Mouse (Mus musculus) liver, adult 2 months (tissue): ENCODE measurements around the gene Calhm3. TPM values are rescaled to one million over a fixed set of nuclear protein-coding genes. Genes with fewer than 3 reads are reported as not detected.
A peak's percentile ranks its signal among the peaks of the same experiment; 100 is the strongest.

Experiments used
- DNase-seq: peaks from one replicate; pipeline ENCODE4 v3.0.0-alpha.2; 2011; ENCODE audit warnings: low read depth, low spot score; ENCODE audit errors: extremely low read depth
- H3K27ac ChIP-seq: fragments of 200-500 bp; replicated peaks from 2 replicates; pipeline ENCODE4 v1.5.1; 2012; ENCODE audit warnings: low read depth, mild to moderate bottlenecking, control low read depth, inconsistent platforms, low read length; ENCODE audit not compliant: insufficient read depth
- H3K27me3 ChIP-seq: fragments of 200-500 bp; 2 replicates; pipeline ENCODE4 v1.6.1; 2012; ENCODE audit warnings: mild to moderate bottlenecking, moderate library complexity, low read length, inconsistent platforms; ENCODE audit not compliant: control insufficient read depth, insufficient read depth
- H3K36me3 ChIP-seq: fragments of 200-500 bp; 2 replicates; pipeline ENCODE4 v1.6.1; 2012; ENCODE audit warnings: low read length, inconsistent platforms; ENCODE audit not compliant: control insufficient read depth, insufficient read depth
- H3K4me1 ChIP-seq: fragments of 200-500 bp; 2 replicates; pipeline ENCODE4 v1.6.1; 2011; ENCODE audit warnings: low read length; ENCODE audit not compliant: control insufficient read depth, insufficient read depth
- H3K4me3 ChIP-seq: fragments of 200-500 bp; 2 replicates; pipeline ENCODE4 v1.5.1; 2011; ENCODE audit warnings: low read depth, mild to moderate bottlenecking, control low read depth, low read length, moderate library complexity; ENCODE audit not compliant: insufficient read depth
- H3K79me2 ChIP-seq: fragments of 200-500 bp; 2 replicates; pipeline ENCODE4 v1.6.1; 2012; ENCODE audit warnings: inconsistent platforms, mild to moderate bottlenecking, low read length, moderate library complexity; ENCODE audit not compliant: control insufficient read depth, insufficient read depth
- H3K9ac ChIP-seq: fragments of 200-500 bp; 2 replicates; pipeline ENCODE4 v1.6.1; 2012; ENCODE audit warnings: low read depth, mild to moderate bottlenecking, control low read depth, inconsistent platforms, low read length
- CTCF ChIP-seq: fragments of 200-500 bp; IDR thresholded peaks from 2 replicates; pipeline ENCODE4 v1.5.1; 2011; ENCODE audit warnings: low read depth, low read length, control low read depth
- POLR2A ChIP-seq: fragments of 200-500 bp; IDR thresholded peaks from 2 replicates; pipeline ENCODE4 v1.6.1; 2011; ENCODE audit warnings: low read length, control low read depth; ENCODE audit not compliant: insufficient read depth; ENCODE audit errors: extremely low read depth
- WGBS: fragments of 180-500 bp; shearing (Covaris S2); methylation state at CpG from one replicate; pipeline ENCODE4 v1.1.7; 2018; 5-methylcytosine and 5-hydroxymethylcytosine counted together
- polyA plus RNA-seq: library from polyadenylated mRNA; depleted of rRNA; stranded (reverse); fragments of >200 nt; gene quantifications from 2 replicates; pipeline ENCODE4 v1.2.3, GENCODE M21; 2012
- total RNA-seq: library from RNA; depleted of rRNA; stranded (reverse); fragments of >200 nt; gene quantifications from 2 replicates; pipeline ENCODE4 v1.2.3, GENCODE M21; 2014

The Calhm3 gene
- total and polyA plus RNA-seq, 2 experiments, result not detected

GRCm38 (mm10) chr19:47176916-47177505 is 19.4 kb upstream of the Calhm3 start:
- 90% methylated on average over 2 of the region's 2 CpGs for WGBS
- Histone ChIP-seq H3K4me1 (no peaks in the 10 kb centered on the region; the same call in 1 of the 2 replicates), H3K4me3 (no peak overlapping the region), H3K9ac (no peak overlapping the region), H3K79me2 (no peaks in the 10 kb centered on the region), H3K27ac (no peak overlapping the region), H3K36me3 (no peaks in the 10 kb centered on the region), H3K27me3 (peaks cover 16% of the 10 kb centered on the region)
- no peak for TF ChIP-seq CTCF
- no peak for DNase-seq

- Histone ChIP-seq H3K9ac (no peak overlapping the region), H3K4me3 (no peak overlapping the region), H3K79me2 (no peaks in the 10 kb centered on the region), H3K27ac (no peak overlapping the region), H3K4me1 (no peaks in the 10 kb centered on the region; the same call in 1 of the 2 replicates), H3K27me3 (peaks cover 16% of the 10 kb centered on the region), H3K36me3 (no peaks in the 10 kb centered on the region)
- no peak for TF ChIP-seq CTCF
- no peak for TF ChIP-seq POLR2A
- 65% methylated on average over 2 of the region's 2 CpGs for WGBS
- no peak for DNase-seq
These were observed 17.9 kb upstream of the Calhm3 start for GRCm38 (mm10) chr19:47175472-47175871.

- Histone ChIP-seq H3K4me1 (no peaks in the 10 kb centered on the region; the same call in 1 of the 2 replicates), H3K9ac (no peak overlapping the region), H3K36me3 (no peaks in the 10 kb centered on the region), H3K27ac (no peak overlapping the region), H3K79me2 (no peaks in the 10 kb centered on the region), H3K4me3 (no peak overlapping the region), H3K27me3 (peaks cover 12% of the 10 kb centered on the region)
- peak; percentile 52 for DNase-seq
- WGBS, result 47% methylated on average over 3 of the region's 3 CpGs
- TF ChIP-seq POLR2A (no peak), CTCF (peak; percentile 61; the same call in 1 of the 2 replicates)
These were observed 17.0 kb upstream of the Calhm3 start for GRCm38 (mm10) chr19:47174515-47174914.

- no peak overlapping the region for H3K4me3 ChIP-seq
- H3K27ac ChIP-seq, result no peak overlapping the region
- no peak overlapping the region for H3K9ac ChIP-seq
- no peaks in the 10 kb centered on the region; the same call in 1 of the 2 replicates for H3K4me1 ChIP-seq
- WGBS, result 28% methylated on average over 11 of the region's 11 CpGs
- H3K36me3 ChIP-seq, result no peaks in the 10 kb centered on the region
- no peaks in the 10 kb centered on the region for H3K79me2 ChIP-seq
- DNase-seq, result peak; percentile 58
- TF ChIP-seq CTCF (peak; percentile 73), POLR2A (no peak)
- no peaks in the 10 kb centered on the region for H3K27me3 ChIP-seq
These were observed 11.3 kb upstream of the Calhm3 start for GRCm38 (mm10) chr19:47168793-47169412.

- no peaks in the 10 kb centered on the region for H3K79me2 ChIP-seq
- H3K36me3 ChIP-seq, result no peaks in the 10 kb centered on the region
- no peaks in the 10 kb centered on the region; the same call in 1 of the 2 replicates for H3K4me1 ChIP-seq
- no peak overlapping the region for H3K9ac ChIP-seq
- 9% methylated on average over 13 of the region's 13 CpGs for WGBS
- no peak for TF ChIP-seq POLR2A
- peak; percentile 71 for TF ChIP-seq CTCF
- no peak overlapping the region for H3K27ac ChIP-seq
- no peaks in the 10 kb centered on the region for H3K27me3 ChIP-seq
- H3K4me3 ChIP-seq, result peak overlapping the region; percentile 40; the same call in 1 of the 2 replicates
- peak; percentile 49 for DNase-seq
These were observed 10.7 kb upstream of the Calhm3 start for GRCm38 (mm10) chr19:47168223-47168622.
